Mouse (Mus musculus) thymus, adult 2 months (tissue): ENCODE measurements at regions not wholly inside any gene's neighbourhood (a gene's known extent, or its start where the extent isn't known, plus 50 kb on each side); places are given as distances from the start of the nearest gene placed in this dataset.

Experiments used
- DNase-seq: peaks from one replicate; pipeline ENCODE4 v3.0.0; 2021
- H3K27ac ChIP-seq: fragments of 200-500 bp; 2 replicates; pipeline ENCODE4 v1.5.1; 2012; ENCODE audit warnings: low read length, control low read depth; ENCODE audit not compliant: control insufficient read depth, insufficient read depth
- H3K27me3 ChIP-seq: fragments of 200-500 bp; 2 replicates; pipeline ENCODE4 v1.6.1; 2012; ENCODE audit warnings: mild to moderate bottlenecking, low read length, moderate library complexity, mixed read lengths; ENCODE audit not compliant: control insufficient read depth, insufficient read depth
- H3K36me3 ChIP-seq: fragments of 200-500 bp; 2 replicates; pipeline ENCODE4 v1.6.1; 2012; ENCODE audit warnings: mild to moderate bottlenecking, low read length, moderate library complexity; ENCODE audit not compliant: control insufficient read depth, insufficient read depth
- H3K4me1 ChIP-seq: fragments of 200-500 bp; replicated peaks from 2 replicates; pipeline ENCODE4 v1.6.1; 2012; ENCODE audit warnings: low read length; ENCODE audit not compliant: control insufficient read depth, insufficient read depth
- H3K4me3 ChIP-seq: fragments of 200-500 bp; 2 replicates; pipeline ENCODE4 v1.5.1; 2012; ENCODE audit warnings: mild to moderate bottlenecking, low read length, control low read depth, moderate library complexity; ENCODE audit not compliant: control insufficient read depth, insufficient read depth
- CTCF ChIP-seq: fragments of 200-500 bp; IDR thresholded peaks from 2 replicates; pipeline ENCODE4 v1.5.1; 2012; ENCODE audit warnings: mild to moderate bottlenecking, control low read depth, low read length, moderate library complexity, borderline replicate concordance; ENCODE audit not compliant: control insufficient read depth, poor library complexity, insufficient read depth; ENCODE audit errors: extremely low read depth
- POLR2A ChIP-seq: fragments of 200-500 bp; IDR thresholded peaks from 2 replicates; pipeline ENCODE4 v1.6.1; 2012; ENCODE audit warnings: mild to moderate bottlenecking, low read length, control low read depth, moderate library complexity; ENCODE audit not compliant: control insufficient read depth, poor library complexity, insufficient read depth; ENCODE audit errors: extremely low read depth
- WGBS: fragments of 180-500 bp; shearing (Covaris S2); methylation state at CpG from one replicate; pipeline ENCODE4 v1.1.7; 2018; 5-methylcytosine and 5-hydroxymethylcytosine counted together

GRCm38 (mm10) chr5:119232941-119233340, 437.5 kb upstream of the Tbx3 start:
- WGBS = 83% methylated on average over 7 of the region's 7 CpGs
- no peak for DNase-seq
- no peaks in the 10 kb centered on the region for H3K27me3 ChIP-seq
- H3K4me1 ChIP-seq = no peaks in the 10 kb centered on the region
- H3K27ac ChIP-seq = no peak overlapping the region
- no peaks in the 10 kb centered on the region for H3K36me3 ChIP-seq
- TF ChIP-seq CTCF (no peak), POLR2A (no peak)
- H3K4me3 ChIP-seq = no peak overlapping the region

GRCm38 (mm10) chr5:119235884-119236283, 434.6 kb upstream of the Tbx3 start:
- TF ChIP-seq CTCF = no peak
- no peak for TF ChIP-seq POLR2A

GRCm38 (mm10) chr5:119246824-119247223, 423.6 kb upstream of the Tbx3 start:
- H3K27me3 ChIP-seq = no peaks in the 10 kb centered on the region
- H3K36me3 ChIP-seq = no peaks in the 10 kb centered on the region
- H3K4me1 ChIP-seq = no peaks in the 10 kb centered on the region
- DNase-seq = no peak
- 65% methylated on average over 10 of the region's 10 CpGs for WGBS
- no peak for TF ChIP-seq POLR2A
- TF ChIP-seq CTCF = no peak
- no peak overlapping the region for H3K4me3 ChIP-seq
- H3K27ac ChIP-seq = no peak overlapping the region

More at GRCm38 (mm10) chr5:119235884-119236283, 434.6 kb upstream of the Tbx3 start:
- 89% methylated on average over 10 of the region's 10 CpGs for WGBS
- no peaks in the 10 kb centered on the region for H3K27me3 ChIP-seq
- DNase-seq = no peak
- no peaks in the 10 kb centered on the region for H3K36me3 ChIP-seq
- H3K4me3 ChIP-seq = no peak overlapping the region
- H3K27ac ChIP-seq = no peak overlapping the region
- no peaks in the 10 kb centered on the region for H3K4me1 ChIP-seq

DNA sequence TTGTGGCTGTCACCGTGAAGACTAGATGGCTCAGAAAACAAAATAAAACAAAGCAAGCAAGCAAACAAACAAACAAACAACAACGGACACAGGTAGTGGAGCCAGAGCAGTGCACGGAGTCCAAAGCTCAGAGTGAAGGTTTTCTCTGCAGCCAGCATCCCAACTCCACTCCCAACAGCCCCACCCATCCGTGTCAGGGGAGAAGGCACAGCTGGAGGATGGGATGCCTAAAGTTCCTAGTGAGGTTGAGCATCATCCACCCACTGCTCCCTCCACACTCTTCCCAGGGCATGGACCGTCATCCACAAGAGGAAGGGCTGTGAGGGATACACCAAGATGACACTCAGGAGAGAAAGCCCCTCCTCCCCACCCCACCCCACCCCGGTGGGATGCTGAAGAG, 421.8 kb upstream of the Tbx3 start:
- H3K27me3 ChIP-seq = no peaks in the 10 kb centered on the region
- no peak for DNase-seq
- H3K4me3 ChIP-seq = no peak overlapping the region
- no peaks in the 10 kb centered on the region for H3K36me3 ChIP-seq
- H3K27ac ChIP-seq = no peak overlapping the region
- TF ChIP-seq CTCF (no peak), POLR2A (no peak)
- H3K4me1 ChIP-seq = no peaks in the 10 kb centered on the region
- 79% methylated on average over 6 of the region's 6 CpGs for WGBS

- H3K4me3 ChIP-seq = no peak overlapping the region
- DNase-seq = no peak
- H3K27ac ChIP-seq = no peak overlapping the region
- no peaks in the 10 kb centered on the region for H3K36me3 ChIP-seq
- TF ChIP-seq CTCF = no peak
- TF ChIP-seq POLR2A = no peak
- H3K27me3 ChIP-seq = no peaks in the 10 kb centered on the region
- WGBS = 68% methylated on average over 6 of the region's 6 CpGs
- no peaks in the 10 kb centered on the region for H3K4me1 ChIP-seq
These were observed 421.2 kb upstream of the Tbx3 start for GRCm38 (mm10) chr5:119249124-119249718.

DNA sequence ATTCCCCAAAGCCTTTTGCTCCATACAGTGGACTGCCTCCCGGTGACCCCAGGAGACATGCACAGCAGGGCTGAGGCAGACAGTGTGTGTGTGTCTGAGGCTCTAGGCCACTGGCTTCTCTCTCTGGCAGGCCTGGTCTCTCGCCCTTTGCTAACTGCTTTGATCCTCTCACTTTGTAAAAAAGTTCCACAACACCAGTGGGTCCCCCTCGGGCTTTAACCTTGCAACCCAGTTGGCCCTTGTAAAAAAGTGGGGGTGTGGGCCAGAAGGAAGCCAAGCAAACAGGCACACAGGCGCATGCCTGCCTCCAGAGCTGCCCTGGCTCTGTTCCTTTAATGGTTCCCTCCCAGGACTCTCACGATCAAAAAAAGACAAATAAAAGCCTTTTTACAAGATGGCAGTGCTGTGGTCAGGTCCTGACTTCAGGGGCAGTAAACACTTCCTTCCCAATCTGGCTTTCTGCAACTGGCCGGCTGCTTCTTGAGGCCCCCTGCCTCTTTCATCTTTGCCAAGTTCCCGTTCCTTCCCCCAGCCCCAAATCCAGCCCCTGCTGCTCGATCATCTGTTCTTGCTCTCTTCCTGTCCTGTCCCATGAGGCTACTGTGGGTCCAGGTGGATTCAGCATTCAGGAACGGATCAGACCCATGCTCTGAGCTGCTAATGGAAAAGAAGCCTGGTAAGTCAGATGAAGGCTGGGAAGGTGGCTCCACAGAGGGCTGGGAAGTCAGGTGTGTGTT, 419.0 kb upstream of the Tbx3 start:
- DNase-seq = no peak
- Histone ChIP-seq H3K4me3 (no peak overlapping the region), H3K4me1 (no peaks in the 10 kb centered on the region), H3K27me3 (no peaks in the 10 kb centered on the region), H3K27ac (no peak overlapping the region), H3K36me3 (no peaks in the 10 kb centered on the region)
- TF ChIP-seq CTCF (no peak), POLR2A (no peak)
- WGBS = 34% methylated on average over 9 of the region's 9 CpGs
